Mouse (Mus musculus) midbrain, embryonic 14.5 days (tissue): ENCODE measurements around the gene Hoxc12. TPM values are rescaled to one million over a fixed set of nuclear protein-coding genes. Genes with fewer than 3 reads are reported as not detected.

ENCODE experiments used
- ATAC-seq: fragments of 200-750 bp; cut with Nextera tagmentation; 2 replicates; pipeline ENCODE4 v1.8.0; 2017; ENCODE audit warnings: moderate number of reproducible peaks, moderate library complexity; ENCODE audit not compliant: low FRiP score, low TSS enrichment
- DNase-seq: peaks from one replicate; pipeline ENCODE4 v3.0.0-alpha.2; 2015
- H3K27ac ChIP-seq: fragments of 300-500 bp; sonication (generic); replicated peaks from 2 replicates; pipeline ENCODE4 v1.5.1; 2014; ENCODE audit warnings: mild to moderate bottlenecking, low read depth, low read length, moderate library complexity
- H3K27me3 ChIP-seq: fragments of 300-500 bp; sonication (generic); 2 replicates; pipeline ENCODE4 v1.6.1; 2014; ENCODE audit warnings: low read length, control low read depth, mixed read lengths; ENCODE audit not compliant: control insufficient read depth, insufficient read depth
- H3K36me3 ChIP-seq: fragments of 300-500 bp; sonication (generic); 2 replicates; pipeline ENCODE4 v1.6.1; 2014; ENCODE audit warnings: low read length, control low read depth; ENCODE audit not compliant: control insufficient read depth, insufficient read depth
- H3K4me1 ChIP-seq: fragments of 300-500 bp; sonication (generic); 2 replicates; pipeline ENCODE4 v1.6.1; 2014; ENCODE audit warnings: mild to moderate bottlenecking, antibody characterized with exemption, low read length, control low read depth; ENCODE audit not compliant: control insufficient read depth, insufficient read depth
- H3K4me2 ChIP-seq: fragments of 300-500 bp; sonication (generic); 2 replicates; pipeline ENCODE4 v1.6.1; 2014; ENCODE audit warnings: mild to moderate bottlenecking, low read length, moderate library complexity
- H3K4me3 ChIP-seq: fragments of 300-500 bp; sonication (generic); replicated peaks from 2 replicates; pipeline ENCODE4 v1.5.1; 2014; ENCODE audit warnings: low read depth, low read length
- H3K9ac ChIP-seq: fragments of 300-500 bp; sonication (generic); replicated peaks from 2 replicates; pipeline ENCODE4 v1.6.1; 2014; ENCODE audit warnings: mild to moderate bottlenecking, low read length, moderate library complexity
- H3K9me3 ChIP-seq: fragments of 300-500 bp; sonication (generic); 2 replicates; pipeline ENCODE4 v1.6.1; 2016; ENCODE audit warnings: low read length, control low read depth, mixed read lengths; ENCODE audit not compliant: control insufficient read depth
- WGBS: fragments of 180-500 bp; shearing (Covaris S2); extraction: QIAGEN DNeasy Blood & Tissue Kit; methylation state at CpG from one replicate; pipeline ENCODE4 v1.1.7; 2014; 5-methylcytosine and 5-hydroxymethylcytosine counted together
- polyA plus RNA-seq: library from polyadenylated mRNA; unstranded; fragments of >200 nt; fragmentation: Nextera tagmentation; extraction: Ambion mirVana; gene quantifications from 2 replicates; pipeline ENCODE4 v1.2.1, GENCODE M21; 2014

Gene Hoxc12
- polyA plus RNA-seq, 1 experiment from 2014 or later = not detected

DNA sequence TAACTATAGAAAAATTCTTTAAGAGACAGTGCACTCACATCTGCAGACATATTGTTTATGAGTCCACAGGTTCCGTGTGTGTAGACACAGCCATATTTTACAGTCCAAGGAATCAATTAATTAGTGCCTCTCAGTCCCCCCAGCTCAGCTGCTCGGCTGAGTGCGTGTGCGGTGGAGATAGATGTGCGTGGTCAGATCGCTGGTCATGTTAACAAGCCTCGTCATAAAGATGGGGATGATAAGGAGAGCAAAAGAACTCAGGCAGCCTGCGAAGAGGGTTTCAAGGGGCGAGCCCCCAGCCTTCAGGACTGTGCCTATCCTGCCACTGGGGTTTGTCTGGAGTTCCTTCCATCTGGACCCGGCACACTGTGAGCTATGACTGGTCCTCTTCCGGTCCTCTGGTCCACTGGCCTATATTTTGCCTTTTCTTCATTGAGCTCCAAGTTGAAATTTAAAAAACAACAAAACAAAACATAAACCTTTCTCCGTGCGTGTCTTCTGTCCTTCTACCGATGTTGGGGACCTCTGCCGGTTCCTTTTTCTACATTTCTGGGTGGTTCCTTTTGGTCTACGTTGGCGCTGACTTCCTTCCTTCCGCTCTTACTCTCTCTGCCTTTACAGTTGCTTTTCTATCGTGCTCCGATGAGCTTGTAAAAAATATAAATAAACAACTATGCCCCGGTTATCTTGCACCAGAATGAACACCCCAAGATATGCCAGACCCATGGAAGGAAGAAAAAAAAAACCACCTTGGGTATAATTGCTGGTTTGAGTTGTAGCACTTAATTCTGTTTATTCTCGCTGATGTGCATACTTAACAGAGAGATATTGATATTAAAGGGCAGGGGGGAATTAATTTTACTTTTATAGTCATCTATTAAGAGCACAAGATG is 8.9 kb downstream of the Hoxc12 start:
- H3K36me3 ChIP-seq = no peaks in the 10 kb centered on the region
- no peak overlapping the region for H3K4me3 ChIP-seq
- DNase-seq (no peak), ATAC-seq (no peak)
- H3K27ac ChIP-seq = no peak overlapping the region
- no peak overlapping the region for H3K9ac ChIP-seq
- no peaks in the 10 kb centered on the region for H3K4me1 ChIP-seq
- H3K9me3 ChIP-seq = no peaks in the 10 kb centered on the region
- H3K27me3 ChIP-seq = peaks cover 98% of the 10 kb centered on the region
- WGBS = 8% methylated on average over 22 of the region's 22 CpGs
- no peak overlapping the region for H3K4me2 ChIP-seq

DNA sequence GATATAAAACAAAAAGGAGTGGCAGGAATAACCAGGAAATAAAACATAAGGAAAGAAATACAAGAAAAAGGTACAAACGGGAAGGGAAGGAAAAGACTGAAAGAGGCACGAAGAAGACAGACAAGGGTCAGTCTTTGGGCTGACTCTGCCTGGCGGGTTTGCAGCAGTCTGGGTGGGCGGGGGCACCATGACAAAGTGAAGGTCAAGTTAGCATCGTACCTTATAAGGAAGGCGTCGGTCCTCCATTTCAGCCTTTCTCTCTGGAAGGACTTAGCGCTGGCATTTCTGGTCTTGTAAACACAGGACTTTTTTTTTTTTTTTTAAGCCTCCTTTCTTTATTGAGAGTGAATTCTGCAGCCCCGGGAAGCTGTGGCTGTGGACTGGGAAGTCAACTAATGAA is 10.7 kb downstream of the Hoxc12 start:
- H3K4me2 ChIP-seq = no peak overlapping the region
- H3K36me3 ChIP-seq = no peaks in the 10 kb centered on the region
- no peak overlapping the region for H3K27ac ChIP-seq
- H3K9me3 ChIP-seq = no peaks in the 10 kb centered on the region
- no peak overlapping the region for H3K9ac ChIP-seq
- no peak overlapping the region for H3K4me3 ChIP-seq
- WGBS = 2% methylated on average over 9 of the region's 9 CpGs
- ATAC-seq (no peak), DNase-seq (no peak)
- peaks cover 98% of the 10 kb centered on the region for H3K27me3 ChIP-seq
- H3K4me1 ChIP-seq = no peaks in the 10 kb centered on the region

DNA sequence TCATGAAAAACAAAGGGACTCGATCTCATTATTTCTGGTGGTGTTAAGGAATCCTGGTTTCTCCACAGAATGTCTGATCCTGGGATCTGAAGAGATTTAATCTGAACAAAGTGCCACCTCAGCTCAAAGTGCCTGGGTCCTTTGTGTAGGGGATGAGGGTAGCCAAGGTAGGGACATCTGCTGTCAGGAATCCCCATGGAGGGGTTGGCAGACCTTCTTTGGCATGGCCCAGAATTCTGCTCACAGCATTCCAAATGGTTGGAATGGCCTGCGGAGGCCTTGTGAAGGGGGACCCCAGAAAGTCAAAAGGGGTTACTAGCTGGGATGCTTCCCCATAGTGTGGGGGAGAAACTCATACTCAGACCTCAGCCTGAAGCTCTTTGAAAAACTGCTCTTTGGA is 12.3 kb downstream of the Hoxc12 start:
- Histone ChIP-seq H3K9me3 (no peaks in the 10 kb centered on the region), H3K27ac (no peak overlapping the region), H3K27me3 (peaks cover 98% of the 10 kb centered on the region), H3K4me2 (no peak overlapping the region), H3K4me3 (no peak overlapping the region), H3K4me1 (no peaks in the 10 kb centered on the region), H3K9ac (no peak overlapping the region), H3K36me3 (no peaks in the 10 kb centered on the region)
- ATAC-seq = no peak
- DNase-seq = no peak
- 19% methylated on average over 2 of the region's 2 CpGs for WGBS

DNA sequence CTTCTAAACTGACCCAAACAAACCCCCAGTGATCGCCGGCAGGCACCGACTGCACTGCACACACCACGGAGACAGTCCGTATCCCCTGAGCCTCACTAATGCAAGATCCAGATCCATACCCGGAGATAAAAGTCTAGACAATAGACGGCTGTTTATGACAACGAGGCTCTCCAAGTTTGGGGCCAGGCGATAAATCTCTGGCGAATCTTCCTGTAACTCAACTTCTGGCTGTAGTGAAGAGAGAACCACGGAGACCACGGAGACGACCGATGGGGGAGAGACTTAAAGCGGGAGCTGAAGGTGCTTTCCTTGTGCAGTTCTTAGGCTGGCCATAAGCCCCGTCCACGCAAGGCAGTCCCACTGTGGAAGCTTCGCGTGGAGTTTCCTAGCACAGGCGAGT is 13.1 kb downstream of the Hoxc12 start:
- Histone ChIP-seq H3K9me3 (no peaks in the 10 kb centered on the region), H3K27me3 (peaks cover 98% of the 10 kb centered on the region), H3K4me3 (no peak overlapping the region), H3K4me2 (no peak overlapping the region), H3K4me1 (no peaks in the 10 kb centered on the region), H3K9ac (no peak overlapping the region), H3K27ac (no peak overlapping the region), H3K36me3 (no peaks in the 10 kb centered on the region)
- ATAC-seq (no peak), DNase-seq (no peak)
- 2% methylated on average over 20 of the region's 20 CpGs for WGBS

DNA sequence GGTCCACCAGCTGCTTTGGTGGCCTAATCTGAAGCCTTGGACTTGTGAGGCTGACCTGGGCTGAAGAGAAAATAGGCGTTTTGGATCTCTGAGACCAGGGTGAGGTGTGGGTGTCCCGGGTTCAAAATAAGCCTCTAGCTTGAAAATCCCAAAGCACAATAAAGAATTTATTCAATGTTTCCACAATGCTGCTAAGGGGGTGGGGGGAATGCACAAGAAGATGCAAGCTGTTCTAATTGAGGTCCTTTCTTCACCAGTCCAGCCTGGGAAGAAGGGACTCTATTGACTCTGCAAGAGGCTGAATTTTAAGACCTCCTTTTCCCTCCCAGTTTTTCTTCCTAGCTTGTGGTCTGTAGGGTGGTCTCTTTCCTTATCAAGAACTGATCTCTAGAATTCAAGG is 14.3 kb downstream of the Hoxc12 start:
- Histone ChIP-seq H3K36me3 (no peaks in the 10 kb centered on the region), H3K9ac (no peak overlapping the region), H3K4me1 (no peaks in the 10 kb centered on the region), H3K4me3 (no peak overlapping the region), H3K9me3 (no peaks in the 10 kb centered on the region), H3K4me2 (no peak overlapping the region), H3K27me3 (peaks cover 98% of the 10 kb centered on the region), H3K27ac (no peak overlapping the region)
- no peak for ATAC-seq
- WGBS = 7% methylated on average over 2 of the region's 2 CpGs
- DNase-seq = no peak

DNA sequence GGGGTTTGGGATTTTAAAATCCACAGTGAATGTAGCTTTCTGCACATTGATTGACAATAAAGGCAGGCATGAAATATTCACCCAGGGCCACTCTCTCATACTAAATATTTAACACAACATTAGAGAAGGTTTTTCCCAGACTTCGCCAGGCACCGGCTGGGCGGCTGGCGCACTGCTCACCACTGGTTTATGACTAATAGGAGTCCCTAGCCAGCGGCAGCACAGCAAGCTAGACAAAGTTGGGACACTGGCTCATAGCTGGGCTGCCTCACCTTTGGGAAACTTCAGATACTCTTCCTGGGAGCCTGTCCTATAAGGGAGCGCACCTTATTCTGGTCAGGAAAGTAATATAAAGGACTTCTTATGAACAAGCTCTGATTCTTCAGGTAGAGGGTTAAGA is 17.0 kb downstream of the Hoxc12 start:
- no peak overlapping the region for H3K4me2 ChIP-seq
- no peak for ATAC-seq
- 3% methylated on average over 6 of the region's 6 CpGs for WGBS
- no peaks in the 10 kb centered on the region for H3K4me1 ChIP-seq
- H3K36me3 ChIP-seq = no peaks in the 10 kb centered on the region
- H3K27ac ChIP-seq = no peak overlapping the region
- no peak overlapping the region for H3K9ac ChIP-seq
- H3K9me3 ChIP-seq = no peaks in the 10 kb centered on the region
- no peak overlapping the region for H3K4me3 ChIP-seq
- H3K27me3 ChIP-seq = peaks cover 98% of the 10 kb centered on the region
- DNase-seq = no peak

DNA sequence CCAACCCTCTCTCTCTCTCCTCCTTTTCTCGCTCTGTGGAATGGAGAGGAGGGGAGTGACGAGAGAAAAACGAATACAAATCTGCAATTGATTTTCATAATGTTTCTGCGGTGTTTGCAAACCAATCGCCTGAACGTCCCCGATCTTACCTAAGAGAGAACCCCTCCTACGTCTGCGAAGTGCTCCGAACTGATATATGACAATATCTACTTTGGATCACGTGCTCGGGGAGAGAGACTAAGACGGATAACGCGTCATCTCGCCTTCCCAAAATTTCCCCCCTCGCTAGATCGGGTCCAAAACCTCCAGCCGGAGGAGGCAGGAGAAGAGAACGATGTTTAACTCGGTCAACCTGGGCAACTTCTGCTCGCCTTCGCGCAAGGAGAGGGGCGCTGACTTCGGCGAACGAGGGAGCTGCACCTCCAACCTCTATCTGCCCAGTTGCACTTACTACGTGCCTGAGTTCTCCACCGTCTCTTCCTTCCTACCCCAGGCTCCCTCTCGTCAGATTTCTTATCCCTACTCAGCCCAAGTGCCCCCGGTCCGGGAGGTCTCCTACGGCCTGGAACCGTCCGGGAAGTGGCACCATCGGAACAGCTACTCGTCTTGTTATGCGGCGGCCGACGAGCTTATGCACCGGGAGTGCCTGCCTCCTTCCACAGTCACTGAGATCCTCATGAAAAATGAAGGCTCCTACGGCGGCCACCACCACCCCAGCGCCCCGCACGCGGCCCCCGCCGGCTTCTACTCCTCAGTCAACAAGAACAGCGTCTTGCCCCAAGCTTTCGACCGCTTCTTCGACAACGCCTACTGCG is 17.8 kb downstream of the Hoxc12 start, which contains the start of gene Hoxc11:
TSS of gene Hoxc11 (plus strand) at position 236 of the 815 bp plus-strand sequence.
- no peak within 1 kb of the TSS for H3K27ac ChIP-seq
- H3K4me1 ChIP-seq = no peaks in the 10 kb centered on the region
- WGBS = under 1% methylated on average over 57 of the region's 57 CpGs
- no peaks in the 10 kb centered on the region for H3K9me3 ChIP-seq
- no peak for ATAC-seq
- DNase-seq = no peak
- no peaks in the 10 kb centered on the region for H3K36me3 ChIP-seq
- no peak within 1 kb of the TSS for H3K9ac ChIP-seq
- no peak within 1 kb of the TSS for H3K4me2 ChIP-seq
- no peak within 1 kb of the TSS for H3K4me3 ChIP-seq
- H3K27me3 ChIP-seq = peaks cover 96% of the 10 kb centered on the region

DNA sequence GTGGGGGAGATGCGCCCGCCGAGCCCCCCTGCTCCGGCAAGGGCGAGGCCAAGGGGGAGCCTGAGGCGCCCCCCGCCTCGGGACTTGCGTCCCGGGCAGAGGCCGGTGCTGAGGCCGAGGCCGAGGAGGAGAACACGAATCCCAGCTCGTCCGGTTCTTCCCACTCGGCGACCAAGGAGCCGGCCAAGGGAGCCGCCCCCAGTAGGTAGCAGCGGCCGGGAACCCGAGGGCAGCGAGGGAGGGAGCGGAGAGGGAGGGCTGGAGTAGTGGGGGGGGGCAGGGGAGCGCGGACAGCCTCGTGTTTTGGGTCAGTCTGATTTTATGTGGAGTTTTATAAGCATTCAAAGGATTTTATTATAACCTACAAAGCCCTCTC is 18.4 kb downstream of the Hoxc12 start:
- no peaks in the 10 kb centered on the region for H3K36me3 ChIP-seq
- no peaks in the 10 kb centered on the region for H3K9me3 ChIP-seq
- no peak overlapping the region for H3K4me3 ChIP-seq
- H3K27ac ChIP-seq = no peak overlapping the region
- WGBS = 1% methylated on average over 28 of the region's 28 CpGs
- no peak for DNase-seq
- H3K9ac ChIP-seq = no peak overlapping the region
- no peak overlapping the region for H3K4me2 ChIP-seq
- no peaks in the 10 kb centered on the region for H3K4me1 ChIP-seq
- H3K27me3 ChIP-seq = peaks cover 96% of the 10 kb centered on the region
- ATAC-seq = no peak
